Mouse (Mus musculus) liver, embryonic 14.5 days (tissue): ENCODE results near the gene Gphb5.

ENCODE experiments used
- CTCF ChIP-seq: IDR thresholded peaks from 2 replicates; pipeline ENCODE4 v1.5.1; 2016; ENCODE audit warnings: antibody characterized with exemption, low read depth, control low read depth
- EP300 ChIP-seq: IDR thresholded peaks from 2 replicates; pipeline ENCODE4 v1.6.1; 2016; ENCODE audit warnings: antibody characterized with exemption, low read depth

- TF ChIP-seq CTCF: no peak; the same call in 1 of the 2 replicates
- TF ChIP-seq EP300: no peak
Observed at GRCm38 (mm10) chr12:75453027-75453426, 36.4 kb upstream of the Gphb5 start.
